Mouse (Mus musculus): Measurements from ENCODE around the gene Ranbp17.

Ranbp17 gene

GRCm38 (mm10) chr11:33404651-33405050, 108.9 kb downstream of the Ranbp17 start:
- no peak for DNase-seq (ENCODE audit: low spot score in 2 of 2)

DNA sequence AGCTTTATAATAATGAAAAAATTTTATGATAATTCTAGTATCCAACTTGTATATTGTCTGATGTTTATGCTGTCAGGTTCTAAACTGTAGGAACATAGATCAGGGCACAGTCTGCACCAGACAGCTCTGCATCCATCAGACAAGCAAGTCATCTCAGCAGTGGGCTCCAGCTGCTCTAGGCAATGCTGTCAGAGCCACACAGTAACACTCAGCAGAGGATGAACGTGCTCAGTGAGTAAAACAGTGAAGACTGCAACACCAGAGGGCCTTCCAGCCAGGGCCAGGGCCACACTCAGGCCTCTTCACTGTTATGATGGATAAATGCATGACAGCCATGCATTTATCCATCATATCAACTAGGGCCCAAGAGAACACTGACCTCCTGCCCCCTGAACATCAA, 114.2 kb downstream of the Ranbp17 start:
- no peak for DNase-seq (ENCODE audit: low spot score in 2 of 2)

- no peak for DNase-seq (ENCODE audit: low spot score in 2 of 2)
These were observed 114.8 kb downstream of the Ranbp17 start for GRCm38 (mm10) chr11:33398701-33399100.

DNA sequence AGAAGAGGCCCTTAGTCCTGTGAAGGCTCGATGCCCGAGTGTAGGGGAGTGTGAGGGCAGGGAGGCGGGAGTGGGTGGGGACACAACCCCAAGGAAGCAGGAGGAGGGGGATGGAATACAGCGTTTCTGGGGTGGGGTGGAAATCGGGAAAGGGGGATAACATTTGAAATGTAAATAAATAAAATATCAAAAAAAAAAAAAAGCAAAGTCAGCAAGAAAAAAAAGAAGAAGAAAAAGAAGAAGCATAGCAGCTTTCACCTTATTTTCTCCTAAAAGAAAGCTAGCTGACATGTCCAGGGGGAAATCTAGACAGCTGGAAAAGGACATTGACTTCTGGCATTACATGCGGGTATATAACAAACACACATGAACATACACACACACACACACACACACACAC, 117.3 kb downstream of the Ranbp17 start:
- DNase-seq (ENCODE audit: low spot score in 2 of 2) = no peak

- DNase-seq (ENCODE audit: low spot score in 2 of 2) = no peak
These were observed 119.5 kb downstream of the Ranbp17 start for GRCm38 (mm10) chr11:33394093-33394492.

DNA sequence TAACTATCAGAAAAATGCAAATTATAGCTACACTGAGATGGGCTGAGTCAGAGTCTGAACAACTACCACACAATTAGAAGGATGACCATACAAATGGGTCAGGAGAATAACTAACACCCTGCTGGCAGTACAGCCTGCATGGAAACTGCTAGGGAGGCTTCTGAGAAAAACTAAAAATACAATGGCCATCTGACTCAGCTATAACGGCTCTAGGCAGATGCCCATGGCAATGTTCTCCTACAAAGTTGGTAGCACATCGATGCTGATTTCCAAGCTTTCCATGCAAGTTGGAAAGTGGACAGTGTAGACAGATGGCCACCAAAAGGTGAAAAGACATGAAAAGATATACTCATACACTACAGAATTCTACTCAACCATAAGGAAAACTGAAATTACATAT, 124.9 kb downstream of the Ranbp17 start:
- DNase-seq (ENCODE audit: low spot score in 2 of 2) = no peak

- DNase-seq (ENCODE audit: low spot score in 2 of 2) = no peak
These were observed 151.7 kb downstream of the Ranbp17 start for GRCm38 (mm10) chr11:33361867-33362266.

DNA sequence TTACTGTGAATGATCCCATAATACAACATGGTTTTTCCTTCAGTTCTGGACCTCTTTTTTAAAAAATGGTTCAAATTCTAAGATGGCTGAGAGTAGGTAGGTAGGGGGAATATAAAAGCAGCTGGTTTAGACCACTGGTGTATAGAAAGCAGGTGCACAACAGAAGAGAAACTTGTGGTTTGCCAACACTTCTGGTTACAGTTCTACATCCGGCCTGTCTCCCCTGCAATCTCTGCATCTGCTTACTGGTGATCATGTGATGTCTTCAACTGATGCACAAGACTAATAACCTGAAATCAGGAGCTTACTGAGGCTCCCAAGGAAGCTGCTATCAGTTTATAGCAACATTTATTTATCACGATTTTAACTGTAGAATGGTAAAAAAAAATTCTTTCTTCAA, 164.3 kb downstream of the Ranbp17 start:
- no peak for DNase-seq (ENCODE audit: low spot score in 2 of 2)

- DNase-seq (ENCODE audit: low spot score in 2 of 2) = no peak
These were observed 171.5 kb downstream of the Ranbp17 start for GRCm38 (mm10) chr11:33342061-33342460.

- DNase-seq (ENCODE audit: low spot score in 2 of 2) = peak in 1 of 2 experiments; percentile 9
These were observed 176.9 kb downstream of the Ranbp17 start for GRCm38 (mm10) chr11:33336552-33337121.

GRCm38 (mm10) chr11:33335616-33336015, 177.9 kb downstream of the Ranbp17 start:
- DNase-seq (ENCODE audit: low spot score in 2 of 2) = no peak

- DNase-seq (ENCODE audit: low spot score in 2 of 2) = no peak
These were observed 181.4 kb downstream of the Ranbp17 start for GRCm38 (mm10) chr11:33332137-33332536.

- no peak for DNase-seq (ENCODE audit: low spot score in 2 of 2)
These were observed 194.4 kb downstream of the Ranbp17 start for GRCm38 (mm10) chr11:33319006-33319611.

GRCm38 (mm10) chr11:33309566-33309965, 204.0 kb downstream of the Ranbp17 start:
- no peak for DNase-seq (ENCODE audit: low spot score in 2 of 2)

GRCm38 (mm10) chr11:33300859-33301258, 212.7 kb downstream of the Ranbp17 start:
- no peak for DNase-seq (ENCODE audit: low spot score in 2 of 2)

- DNase-seq (ENCODE audit: low spot score in 2 of 2) = no peak
These were observed 214.2 kb downstream of the Ranbp17 start for GRCm38 (mm10) chr11:33299371-33299770.

DNA sequence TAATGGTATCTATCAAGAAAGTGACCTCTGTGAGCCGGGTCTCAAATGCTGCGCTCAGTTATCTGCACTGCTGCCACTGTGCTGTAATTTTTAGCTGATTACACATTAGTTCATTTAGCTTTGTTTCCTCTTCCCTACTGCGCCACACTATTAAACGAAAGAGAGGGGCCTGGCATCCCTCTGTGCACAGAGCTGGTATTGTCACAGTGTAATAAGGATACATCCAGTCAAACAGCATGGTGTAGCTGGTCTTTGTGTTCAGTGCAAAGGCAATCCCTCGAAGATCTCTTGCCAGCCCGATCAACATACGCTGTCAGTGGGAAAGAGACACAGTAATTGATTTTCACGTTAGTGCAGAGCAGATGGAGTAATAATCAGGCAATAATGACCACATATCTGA, 216.4 kb downstream of the Ranbp17 start:
- DNase-seq (ENCODE audit: low spot score in 2 of 2) = no peak

GRCm38 (mm10) chr11:33295422-33295821, 218.1 kb downstream of the Ranbp17 start:
- DNase-seq (ENCODE audit: low spot score in 2 of 2) = no peak

DNA sequence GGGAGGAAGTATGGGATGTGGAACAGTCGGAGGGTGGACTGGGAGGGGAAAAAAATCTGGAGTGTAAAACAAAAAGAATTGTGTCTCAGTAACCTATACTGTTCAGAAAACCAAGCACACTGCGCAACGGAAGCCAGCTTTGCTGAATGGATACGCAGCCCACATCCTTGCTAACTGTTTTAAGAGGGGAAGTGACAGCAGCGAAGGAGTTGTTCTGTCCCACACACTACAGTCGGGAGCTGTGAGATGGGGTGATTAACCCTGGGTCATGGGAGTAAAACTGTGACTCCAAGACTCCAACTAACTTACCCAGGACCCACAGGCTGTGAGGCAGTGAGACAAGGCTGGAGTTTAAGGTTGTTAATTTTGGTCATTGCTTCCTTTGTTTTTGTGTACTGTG, 219.5 kb downstream of the Ranbp17 start:
- DNase-seq (ENCODE audit: low spot score in 2 of 2) = no peak

GRCm38 (mm10) chr11:33278571-33278970, 235.0 kb downstream of the Ranbp17 start:
- no peak for DNase-seq (ENCODE audit: low spot score in 2 of 2)

- no peak for DNase-seq (ENCODE audit: low spot score in 2 of 2)
These were observed 236.9 kb downstream of the Ranbp17 start, which contains the start of gene Gm12117 for GRCm38 (mm10) chr11:33276637-33277036. TSS of gene Gm12117 (minus strand) at chr11:33276737.

DNA sequence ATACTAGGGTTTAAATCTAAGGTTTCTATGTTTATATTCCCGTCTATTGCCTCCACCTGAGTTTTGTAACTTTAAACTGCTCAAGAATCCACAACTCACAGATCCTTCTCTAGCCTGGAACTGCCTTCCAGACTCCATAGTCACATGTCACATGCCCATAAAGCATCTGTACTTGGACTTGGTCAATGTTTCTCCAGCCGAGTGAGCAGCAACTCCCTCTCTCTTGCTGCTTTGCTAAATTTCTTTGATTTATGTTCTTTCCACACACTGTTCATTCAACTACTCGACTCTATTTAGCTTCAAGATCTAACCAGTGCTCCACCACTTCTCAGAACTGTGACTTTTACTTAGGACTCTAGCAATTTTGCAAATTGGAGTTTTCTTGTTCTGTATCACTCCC, 238.7 kb downstream of the Ranbp17 start:
- DNase-seq (ENCODE audit: low spot score in 2 of 2) = no peak

DNA sequence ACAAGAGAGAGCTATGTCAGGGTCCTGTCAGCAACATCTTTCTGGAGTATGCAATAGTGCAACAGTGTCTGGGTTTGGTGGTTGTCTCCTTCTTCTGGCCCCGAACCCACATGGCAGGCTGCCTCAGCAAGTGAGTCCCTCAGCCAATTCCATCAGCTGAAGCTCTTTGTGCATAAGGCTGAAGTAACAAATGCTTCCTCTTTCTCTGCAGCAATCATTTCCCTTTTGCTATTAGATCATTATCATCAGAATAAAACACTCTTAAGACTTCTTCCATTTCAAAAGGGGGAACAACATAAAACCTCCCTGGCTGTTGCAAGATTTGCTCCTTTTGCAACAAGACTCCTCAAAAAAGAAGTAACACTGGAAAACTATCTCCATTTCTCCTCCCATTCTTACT, 239.3 kb downstream of the Ranbp17 start:
- DNase-seq (ENCODE audit: low spot score in 2 of 2) = no peak

GRCm38 (mm10) chr11:33240295-33240694, 273.3 kb downstream of the Ranbp17 start:
- no peak for DNase-seq (ENCODE audit: low spot score in 2 of 2)
